Mouse (Mus musculus) bone marrow, adult 2 months (tissue): Measurements from ENCODE around the gene Kcnk4.

Experiments
- CTCF ChIP-seq: fragments of 200-500 bp; IDR thresholded peaks from 2 replicates; pipeline ENCODE4 v1.5.1; 2011; ENCODE audit warnings: low read length, control low read depth; ENCODE audit not compliant: control insufficient read depth, insufficient read depth
- POLR2A ChIP-seq: fragments of 200-500 bp; IDR thresholded peaks from 2 replicates; pipeline ENCODE4 v1.6.1; 2011; ENCODE audit warnings: low read depth, mild to moderate bottlenecking, control low read depth, low read length, borderline replicate concordance; ENCODE audit not compliant: control insufficient read depth

DNA sequence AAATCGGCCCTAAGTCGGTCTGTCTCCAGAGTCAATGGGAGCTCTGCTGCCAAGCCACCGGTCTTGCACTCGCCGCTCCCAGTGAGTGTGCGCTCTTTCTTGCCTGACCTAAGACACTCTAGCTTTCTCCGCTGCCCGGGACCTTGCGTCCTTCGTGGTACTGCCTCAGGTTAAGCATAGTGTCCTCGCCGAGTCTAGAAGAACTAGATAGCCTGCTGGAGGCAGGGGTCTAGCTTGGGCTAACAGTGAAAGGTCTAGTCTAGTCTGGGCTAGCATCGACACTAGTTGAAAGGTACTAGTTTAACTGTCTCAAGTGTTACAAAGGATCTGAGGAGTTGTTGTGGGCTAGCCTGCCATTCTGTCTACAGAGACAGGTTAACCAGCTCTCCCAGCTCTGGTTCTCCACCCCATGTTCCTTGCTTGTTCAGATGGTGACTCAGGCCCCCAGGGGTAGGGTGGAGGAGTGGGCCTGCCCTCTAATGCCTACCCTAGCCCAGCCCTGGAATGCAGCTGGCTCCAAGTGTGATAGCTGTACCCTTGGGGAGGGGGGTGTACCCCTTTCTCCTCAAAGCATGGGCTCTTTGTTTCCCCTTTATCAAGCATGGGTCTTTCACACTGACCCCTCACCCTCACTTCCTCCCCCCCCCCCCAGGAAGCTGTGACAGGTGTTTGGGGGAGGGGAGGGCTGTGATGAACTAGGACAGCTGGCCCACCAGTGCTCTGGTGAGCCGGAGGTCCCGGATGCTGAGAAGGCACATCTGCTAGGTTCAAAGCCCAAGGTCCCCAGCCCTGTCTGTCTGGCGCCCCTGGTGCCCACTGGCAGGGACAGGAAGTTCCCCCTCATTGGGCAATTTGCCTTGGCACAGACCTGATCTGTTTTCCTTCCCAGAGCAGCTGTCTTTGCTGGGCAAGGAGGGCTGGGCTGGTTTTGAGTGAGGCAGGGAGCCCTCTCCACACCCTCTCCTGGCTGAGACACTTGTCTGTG lies 41.5 kb upstream of the Kcnk4 start, which contains the start of gene Plcb3:
- TF ChIP-seq CTCF, result peak; percentile 52; the same call in 1 of the 2 replicates
- TF ChIP-seq POLR2A, result peak; percentile 28; the same call in 1 of the 2 replicates
